Mouse (Mus musculus) forebrain, embryonic 12.5 days (tissue): ENCODE data around the gene Uqcc1. TPM values are rescaled to one million over a fixed set of nuclear protein-coding genes. Genes with fewer than 3 reads are reported as not detected.

Experiments used
- ATAC-seq: fragments of 200-750 bp; cut with Nextera tagmentation; 2 replicates; pipeline ENCODE4 v1.8.0; 2017; ENCODE audit warnings: moderate TSS enrichment; ENCODE audit not compliant: low FRiP score
- H3K27ac ChIP-seq: fragments of 300-500 bp; sonication (generic); 2 replicates; pipeline ENCODE4 v1.5.1; 2016; ENCODE audit warnings: mild to moderate bottlenecking
- H3K27me3 ChIP-seq: fragments of 300-500 bp; sonication (generic); 2 replicates; pipeline ENCODE4 v1.6.1; 2016; ENCODE audit warnings: mild to moderate bottlenecking
- H3K36me3 ChIP-seq: fragments of 300-500 bp; sonication (generic); replicated peaks from 2 replicates; pipeline ENCODE4 v1.6.1; 2016; ENCODE audit warnings: mild to moderate bottlenecking
- H3K4me1 ChIP-seq: fragments of 300-500 bp; sonication (generic); 2 replicates; pipeline ENCODE4 v1.6.1; 2016
- H3K4me2 ChIP-seq: fragments of 300-500 bp; sonication (generic); 2 replicates; pipeline ENCODE4 v1.6.1; 2016; ENCODE audit warnings: mild to moderate bottlenecking, moderate library complexity
- H3K4me3 ChIP-seq: fragments of 300-500 bp; sonication (generic); replicated peaks from 2 replicates; pipeline ENCODE4 v1.5.1; 2016; ENCODE audit warnings: mild to moderate bottlenecking
- H3K9ac ChIP-seq: fragments of 300-500 bp; sonication (generic); 2 replicates; pipeline ENCODE4 v1.6.1; 2016; ENCODE audit warnings: mild to moderate bottlenecking
- H3K9me3 ChIP-seq: fragments of 300-500 bp; sonication (generic); 2 replicates; pipeline ENCODE4 v1.6.1; 2016
- WGBS: fragments of 180-500 bp; shearing (Covaris S2); methylation state at CpG from one replicate; pipeline ENCODE4 v1.1.7; 2016; 5-methylcytosine and 5-hydroxymethylcytosine counted together
- polyA plus RNA-seq: library from polyadenylated mRNA; unstranded; fragments of >200 nt; fragmentation: Nextera tagmentation; extraction: Ambion mirVana; gene quantifications from 2 replicates; pipeline ENCODE4 v1.2.1, GENCODE M21; 2016

Uqcc1 gene
- 67.3 and 72.9 TPM in 2 replicates for polyA plus RNA-seq

- Histone ChIP-seq H3K9me3 (no peaks in the 10 kb centered on the region), H3K36me3 (no peaks in the 10 kb centered on the region; the same call in 1 of the 2 replicates), H3K4me2 (peak within 1 kb of the TSS; percentile 88), H3K27ac (peak within 1 kb of the TSS; percentile 86), H3K4me1 (peaks cover 15% of the 10 kb centered on the region), H3K27me3 (no peaks in the 10 kb centered on the region), H3K9ac (peak within 1 kb of the TSS; percentile 65), H3K4me3 (peak within 1 kb of the TSS; percentile 70)
- peak; percentile 96 for ATAC-seq
- WGBS, result under 1% methylated on average over 38 of the region's 38 CpGs
These were observed at the start of gene Uqcc1 for GRCm38 (mm10) chr2:155929531-155930442. Gene Uqcc1 (minus strand): TSS chr2:155930310.

GRCm38 (mm10) chr2:155979328-155979991 is 49.4 kb upstream of the Uqcc1 start:
- Histone ChIP-seq H3K36me3 (peaks cover 94% of the 10 kb centered on the region), H3K9ac (no peak overlapping the region), H3K4me1 (no peaks in the 10 kb centered on the region), H3K4me2 (no peak overlapping the region), H3K4me3 (no peak overlapping the region), H3K27me3 (no peaks in the 10 kb centered on the region), H3K9me3 (no peaks in the 10 kb centered on the region), H3K27ac (no peak overlapping the region)
- ATAC-seq, result no peak
- 93% methylated on average over 5 of the region's 5 CpGs for WGBS

GRCm38 (mm10) chr2:155974087-155974731 is 44.1 kb upstream of the Uqcc1 start:
- H3K27me3 ChIP-seq, result no peaks in the 10 kb centered on the region
- H3K9me3 ChIP-seq, result no peaks in the 10 kb centered on the region
- no peak for ATAC-seq
- no peak overlapping the region for H3K4me2 ChIP-seq
- H3K9ac ChIP-seq, result no peak overlapping the region
- H3K4me3 ChIP-seq, result no peak overlapping the region
- no peaks in the 10 kb centered on the region for H3K4me1 ChIP-seq
- H3K36me3 ChIP-seq, result peaks cover 90% of the 10 kb centered on the region
- WGBS, result 84% methylated on average over 14 of the region's 14 CpGs
- no peak overlapping the region for H3K27ac ChIP-seq

GRCm38 (mm10) chr2:155973348-155973747 is 43.2 kb upstream of the Uqcc1 start:
- H3K4me1 ChIP-seq, result no peaks in the 10 kb centered on the region
- peaks cover 90% of the 10 kb centered on the region for H3K36me3 ChIP-seq
- H3K4me3 ChIP-seq, result no peak overlapping the region
- H3K27me3 ChIP-seq, result no peaks in the 10 kb centered on the region
- whole genome bisulfite sequencing, result 86% methylated on average over 6 of the region's 6 CpGs
- H3K9me3 ChIP-seq, result no peaks in the 10 kb centered on the region
- H3K4me2 ChIP-seq, result no peak overlapping the region
- no peak overlapping the region for H3K9ac ChIP-seq
- no peak overlapping the region for H3K27ac ChIP-seq
- no peak for ATAC-seq

- no peak overlapping the region for H3K4me2 ChIP-seq
- no peak overlapping the region for H3K9ac ChIP-seq
- H3K4me3 ChIP-seq, result no peak overlapping the region
- WGBS, result 54% methylated on average over 1 of the region's 1 CpGs
- no peaks in the 10 kb centered on the region for H3K27me3 ChIP-seq
- no peaks in the 10 kb centered on the region for H3K4me1 ChIP-seq
- H3K36me3 ChIP-seq, result peaks cover 68% of the 10 kb centered on the region
- ATAC-seq, result no peak
- H3K9me3 ChIP-seq, result no peaks in the 10 kb centered on the region
- H3K27ac ChIP-seq, result no peak overlapping the region
These were observed 32.9 kb upstream of the Uqcc1 start for GRCm38 (mm10) chr2:155962991-155963390.

- Histone ChIP-seq H3K27ac (no peak overlapping the region), H3K4me1 (peaks cover 9% of the 10 kb centered on the region), H3K4me2 (no peak overlapping the region), H3K9ac (no peak overlapping the region), H3K27me3 (no peaks in the 10 kb centered on the region), H3K4me3 (no peak overlapping the region), H3K36me3 (peaks cover 57% of the 10 kb centered on the region), H3K9me3 (no peaks in the 10 kb centered on the region)
- no peak for ATAC-seq
- WGBS, result 83% methylated on average over 10 of the region's 10 CpGs
These were observed 31.8 kb upstream of the Uqcc1 start for GRCm38 (mm10) chr2:155961862-155962261.

GRCm38 (mm10) chr2:155959981-155960380 is 29.9 kb upstream of the Uqcc1 start:
- H3K27me3 ChIP-seq, result no peaks in the 10 kb centered on the region
- H3K4me3 ChIP-seq, result no peak overlapping the region
- H3K4me2 ChIP-seq, result no peak overlapping the region
- 98% methylated on average over 5 of the region's 5 CpGs for WGBS
- H3K9ac ChIP-seq, result no peak overlapping the region
- peaks cover 40% of the 10 kb centered on the region for H3K36me3 ChIP-seq
- no peak for ATAC-seq
- no peaks in the 10 kb centered on the region for H3K9me3 ChIP-seq
- H3K4me1 ChIP-seq, result peaks cover 9% of the 10 kb centered on the region
- H3K27ac ChIP-seq, result no peak overlapping the region

GRCm38 (mm10) chr2:155956134-155957059 is 26.3 kb upstream of the Uqcc1 start, which contains the start of gene Cep250:
Gene Cep250 (plus strand): TSS chr2:155956458.
- no peaks in the 10 kb centered on the region for H3K9me3 ChIP-seq
- H3K4me3 ChIP-seq, result peak within 1 kb of the TSS; percentile 92
- H3K36me3 ChIP-seq, result peaks cover 9% of the 10 kb centered on the region; the same call in 1 of the 2 replicates
- WGBS, result under 1% methylated on average over 59 of the region's 59 CpGs
- H3K9ac ChIP-seq, result peak within 1 kb of the TSS; percentile 94
- H3K27me3 ChIP-seq, result peaks cover 10% of the 10 kb centered on the region
- H3K4me2 ChIP-seq, result peak within 1 kb of the TSS; percentile 68
- H3K27ac ChIP-seq, result peak within 1 kb of the TSS; percentile 90
- peak; percentile 96 for ATAC-seq
- peaks cover 9% of the 10 kb centered on the region for H3K4me1 ChIP-seq

GRCm38 (mm10) chr2:155952006-155952405 is 21.9 kb upstream of the Uqcc1 start:
- no peaks in the 10 kb centered on the region for H3K9me3 ChIP-seq
- no peaks in the 10 kb centered on the region for H3K36me3 ChIP-seq
- no peak overlapping the region for H3K4me3 ChIP-seq
- H3K4me2 ChIP-seq, result no peak overlapping the region
- peaks cover 10% of the 10 kb centered on the region for H3K4me1 ChIP-seq
- H3K27me3 ChIP-seq, result peaks cover 18% of the 10 kb centered on the region
- no peak overlapping the region for H3K9ac ChIP-seq
- no peak for ATAC-seq
- no peak overlapping the region for H3K27ac ChIP-seq

- Histone ChIP-seq H3K36me3 (no peaks in the 10 kb centered on the region), H3K9ac (peak overlapping the region; percentile 7; the same call in 1 of the 2 replicates), H3K27me3 (peaks cover 19% of the 10 kb centered on the region), H3K4me1 (peaks cover 35% of the 10 kb centered on the region), H3K9me3 (no peaks in the 10 kb centered on the region), H3K4me3 (no peak overlapping the region), H3K27ac (no peak overlapping the region), H3K4me2 (no peak overlapping the region)
- ATAC-seq, result no peak
- WGBS, result 18% methylated on average over 6 of the region's 6 CpGs
These were observed 19.3 kb upstream of the Uqcc1 start for GRCm38 (mm10) chr2:155949362-155949761.

- H3K27me3 ChIP-seq, result peaks cover 14% of the 10 kb centered on the region
- WGBS, result 66% methylated on average over 5 of the region's 5 CpGs
- H3K4me1 ChIP-seq, result peaks cover 48% of the 10 kb centered on the region
- H3K27ac ChIP-seq, result no peak overlapping the region
- no peaks in the 10 kb centered on the region for H3K36me3 ChIP-seq
- no peak overlapping the region for H3K4me2 ChIP-seq
- H3K4me3 ChIP-seq, result no peak overlapping the region
- H3K9me3 ChIP-seq, result no peaks in the 10 kb centered on the region
- ATAC-seq, result no peak
- H3K9ac ChIP-seq, result no peak overlapping the region
These were observed 17.4 kb upstream of the Uqcc1 start for GRCm38 (mm10) chr2:155947390-155948002.
